Mouse (Mus musculus) midbrain, embryonic 16.5 days (tissue): Measurements from ENCODE around the gene Rln3. TPM values are rescaled to one million over a fixed set of nuclear protein-coding genes. Genes with fewer than 3 reads are reported as not detected.
A peak's percentile ranks its signal among the peaks of the same experiment; 100 is the strongest.

ENCODE experiments used
- ATAC-seq: fragments of 200-750 bp; cut with Nextera tagmentation; 2 replicates; pipeline ENCODE4 v1.8.0; 2017; ENCODE audit warnings: moderate TSS enrichment
- H3K27ac ChIP-seq: fragments of 300-500 bp; sonication (generic); 2 replicates; pipeline ENCODE4 v1.5.1; 2014; ENCODE audit warnings: mild to moderate bottlenecking, low read length, mixed read lengths
- H3K27me3 ChIP-seq: fragments of 300-500 bp; sonication (generic); 2 replicates; pipeline ENCODE4 v1.6.1; 2014; ENCODE audit warnings: low read depth, low read length, mixed read lengths; ENCODE audit not compliant: control insufficient read depth, insufficient read depth
- H3K36me3 ChIP-seq: fragments of 300-500 bp; sonication (generic); 2 replicates; pipeline ENCODE4 v1.6.1; 2014; ENCODE audit warnings: mild to moderate bottlenecking, low read length, moderate library complexity, mixed read lengths; ENCODE audit not compliant: control insufficient read depth, insufficient read depth
- H3K4me1 ChIP-seq: fragments of 300-500 bp; sonication (generic); 2 replicates; pipeline ENCODE4 v1.6.1; 2014; ENCODE audit warnings: mild to moderate bottlenecking, low read length, mixed read lengths; ENCODE audit not compliant: control insufficient read depth, insufficient read depth
- H3K4me2 ChIP-seq: fragments of 300-500 bp; sonication (generic); 2 replicates; pipeline ENCODE4 v1.6.1; 2014; ENCODE audit warnings: mild to moderate bottlenecking, low read length, mixed read lengths
- H3K4me3 ChIP-seq: fragments of 300-500 bp; sonication (generic); 2 replicates; pipeline ENCODE4 v1.5.1; 2014; ENCODE audit warnings: low read depth, mild to moderate bottlenecking, low read length, moderate library complexity, mixed read lengths
- H3K9ac ChIP-seq: fragments of 300-500 bp; sonication (generic); 2 replicates; pipeline ENCODE4 v1.6.1; 2014; ENCODE audit warnings: low read depth, low read length, mixed read lengths
- H3K9me3 ChIP-seq: fragments of 300-500 bp; sonication (generic); replicated peaks from 2 replicates; pipeline ENCODE4 v1.6.1; 2014; ENCODE audit warnings: mild to moderate bottlenecking, low read length, mixed read lengths; ENCODE audit not compliant: control insufficient read depth, poor library complexity, severe bottlenecking
- WGBS: fragments of 180-500 bp; shearing (Covaris S2); extraction: QIAGEN DNeasy Blood & Tissue Kit; methylation state at CpG from one replicate; pipeline ENCODE4 v1.1.7; 2014; 5-methylcytosine and 5-hydroxymethylcytosine counted together
- polyA plus RNA-seq: library from polyadenylated mRNA; unstranded; fragments of >200 nt; fragmentation: Nextera tagmentation; extraction: Ambion mirVana; gene quantifications from 2 replicates; pipeline ENCODE4 v1.2.1, GENCODE M21; 2015

Rln3 gene
- polyA plus RNA-seq, 1 experiment from 2014 or later = 1.9 TPM

- peak overlapping the region; percentile 64 for H3K4me3 ChIP-seq
- H3K4me1 ChIP-seq = peaks cover 5% of the 10 kb centered on the region; the same call in 1 of the 2 replicates
- 0 out of 2 replicates have a peak, but pooled peaks cover 3% of the 10 kb centered on the region for H3K36me3 ChIP-seq
- peak overlapping the region; percentile 97 for H3K4me2 ChIP-seq
- H3K27ac ChIP-seq = peak overlapping the region; percentile 60
- peak; percentile 81 for ATAC-seq
- 1% methylated on average over 30 of the region's 30 CpGs for WGBS
- H3K9me3 ChIP-seq = no peaks in the 10 kb centered on the region
- H3K9ac ChIP-seq = peak overlapping the region; percentile 87
- peaks cover 12% of the 10 kb centered on the region; the same call in 1 of the 2 replicates for H3K27me3 ChIP-seq
These were observed 40.1 kb downstream of the Rln3 start for GRCm38 (mm10) chr8:84004533-84005201.

DNA sequence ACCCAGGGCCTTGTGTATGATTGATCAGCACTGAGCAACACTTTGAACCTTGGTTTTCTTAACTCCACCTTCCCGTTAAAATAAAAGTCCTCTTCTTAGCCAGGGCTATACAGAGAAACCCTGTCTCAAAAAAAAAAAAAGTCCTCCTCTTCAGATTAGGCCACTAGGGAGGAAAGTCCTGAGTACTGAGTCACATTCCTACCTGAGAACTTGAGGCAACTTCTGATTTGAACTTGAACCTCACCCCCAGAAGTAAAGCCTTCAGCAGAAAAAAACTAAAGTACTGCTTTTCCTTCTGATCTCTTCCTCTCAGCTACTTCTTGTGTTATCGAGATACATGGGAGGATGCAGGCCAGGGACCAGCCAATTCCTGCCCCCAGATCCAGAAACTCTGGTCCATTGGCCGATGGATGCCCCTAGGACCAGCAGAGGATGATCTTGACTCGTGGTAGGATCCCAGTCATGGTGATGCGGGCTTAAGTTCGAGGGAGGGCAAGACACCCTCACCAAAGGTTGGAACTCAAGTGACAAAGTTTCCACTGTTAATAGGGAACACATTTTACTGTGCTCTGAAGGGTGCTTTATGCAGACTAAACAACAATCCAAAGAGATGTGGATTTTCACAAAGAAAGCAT lies 41.1 kb downstream of the Rln3 start:
- Histone ChIP-seq H3K9ac (peak overlapping the region; percentile 87; the same call in 1 of the 2 replicates), H3K4me2 (peak overlapping the region; percentile 97), H3K27me3 (peaks cover 12% of the 10 kb centered on the region; the same call in 1 of the 2 replicates), H3K9me3 (no peaks in the 10 kb centered on the region), H3K36me3 (0 out of 2 replicates have a peak, but pooled peaks cover 3% of the 10 kb centered on the region), H3K4me3 (peak overlapping the region; percentile 64), H3K27ac (no peak overlapping the region), H3K4me1 (peaks cover 13% of the 10 kb centered on the region)
- no peak for ATAC-seq
- 73% methylated on average over 6 of the region's 6 CpGs for WGBS

DNA sequence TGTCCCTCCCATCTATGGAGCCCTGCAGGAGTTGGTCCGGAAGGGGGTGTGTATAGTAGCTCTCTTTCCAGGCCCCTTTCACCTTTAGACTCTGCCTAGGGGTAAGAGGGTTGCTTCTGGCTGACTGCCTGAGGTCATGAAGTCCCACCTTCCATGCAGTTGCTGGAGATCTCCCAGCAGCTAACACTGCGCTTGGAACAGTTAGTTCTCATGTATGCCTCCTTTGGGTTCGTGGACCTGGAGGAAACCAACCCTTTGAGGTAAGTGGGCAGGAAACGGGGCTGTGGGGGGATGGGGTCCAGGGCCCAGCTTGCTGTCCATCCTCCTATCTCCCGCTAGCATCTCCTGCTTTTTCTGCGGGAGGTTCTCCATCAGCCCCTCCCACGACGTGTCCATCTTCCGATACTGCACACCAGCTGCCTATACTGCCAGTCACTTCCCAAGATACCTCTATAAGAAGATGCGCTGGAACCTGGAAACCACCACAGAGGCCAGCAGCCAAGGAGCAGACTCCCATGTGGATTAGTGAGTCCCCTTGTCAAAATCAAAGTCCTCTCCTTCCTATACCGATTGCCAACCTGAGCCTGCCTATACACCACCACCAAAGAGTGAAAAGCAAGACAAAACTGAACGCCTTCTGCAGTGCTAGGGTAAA lies 41.7 kb downstream of the Rln3 start:
- no peaks in the 10 kb centered on the region for H3K9me3 ChIP-seq
- 47% methylated on average over 12 of the region's 12 CpGs for WGBS
- no peak overlapping the region for H3K4me2 ChIP-seq
- peaks cover 15% of the 10 kb centered on the region for H3K4me1 ChIP-seq
- 0 out of 2 replicates have a peak, but pooled peaks cover 3% of the 10 kb centered on the region for H3K36me3 ChIP-seq
- ATAC-seq = no peak
- H3K4me3 ChIP-seq = no peak overlapping the region
- peaks cover 12% of the 10 kb centered on the region; the same call in 1 of the 2 replicates for H3K27me3 ChIP-seq
- no peak overlapping the region for H3K27ac ChIP-seq
- 0 out of 2 replicates have a peak overlapping the region, but pooled peaks have one; percentile 6 for H3K9ac ChIP-seq

DNA sequence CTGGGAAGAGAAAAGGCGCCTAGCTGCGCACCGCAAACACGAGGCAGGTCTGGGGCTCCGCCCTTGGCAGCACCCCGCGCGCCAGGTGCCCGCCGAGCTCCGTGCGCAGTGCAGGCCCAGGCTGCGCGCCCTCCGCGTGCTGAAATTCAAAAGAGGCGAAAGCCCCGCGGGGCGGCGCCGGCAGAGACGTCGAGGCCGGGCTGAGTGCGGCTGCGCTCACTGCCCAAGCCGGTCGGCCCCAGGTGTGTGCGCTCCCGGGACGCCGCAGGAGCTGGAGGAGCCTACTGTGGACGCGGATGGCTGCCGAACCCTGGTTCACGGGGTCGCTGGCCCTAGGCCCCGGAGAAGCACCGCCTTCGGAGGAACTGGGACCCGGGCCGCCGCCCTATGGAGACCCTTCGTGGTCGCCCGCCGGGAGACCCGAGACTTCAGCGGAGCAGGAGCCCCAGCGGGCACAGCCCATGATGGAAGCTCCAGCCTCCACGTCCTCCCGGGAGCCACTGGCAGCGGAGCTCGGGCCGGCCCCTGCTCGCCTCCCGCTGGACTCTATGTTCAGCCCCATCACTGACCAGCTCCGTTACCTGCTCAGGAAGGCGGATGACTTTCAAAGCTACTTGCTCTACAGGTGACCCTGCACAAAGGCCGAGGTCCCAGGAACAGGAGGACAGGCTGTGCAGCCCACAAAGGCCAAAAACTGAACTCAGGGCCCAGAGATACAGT lies 43.4 kb downstream of the Rln3 start, which contains the start of gene 1700067K01Rik:
TSS of gene 1700067K01Rik (plus strand) at position 222 of the 720 bp plus-strand sequence.
- 20% methylated on average over 60 of the region's 61 CpGs for whole genome bisulfite sequencing
- peak within 1 kb of the TSS; percentile 16; the same call in 1 of the 2 replicates for H3K4me2 ChIP-seq
- H3K36me3 ChIP-seq = 0 out of 2 replicates have a peak, but pooled peaks cover 3% of the 10 kb centered on the region
- peaks cover 12% of the 10 kb centered on the region; the same call in 1 of the 2 replicates for H3K27me3 ChIP-seq
- ATAC-seq = no peak
- H3K9me3 ChIP-seq = no peaks in the 10 kb centered on the region
- H3K4me3 ChIP-seq = no peak within 1 kb of the TSS
- H3K9ac ChIP-seq = peak within 1 kb of the TSS; percentile 41
- peaks cover 16% of the 10 kb centered on the region for H3K4me1 ChIP-seq
- no peak within 1 kb of the TSS for H3K27ac ChIP-seq

GRCm38 (mm10) chr8:83999825-84000224 lies 45.0 kb downstream of the Rln3 start:
- peaks cover 12% of the 10 kb centered on the region; the same call in 1 of the 2 replicates for H3K27me3 ChIP-seq
- peaks cover 19% of the 10 kb centered on the region for H3K4me1 ChIP-seq
- H3K9ac ChIP-seq = no peak overlapping the region
- ATAC-seq = no peak
- H3K27ac ChIP-seq = no peak overlapping the region
- WGBS = 96% methylated on average over 2 of the region's 2 CpGs
- no peak overlapping the region for H3K4me2 ChIP-seq
- H3K9me3 ChIP-seq = no peaks in the 10 kb centered on the region
- H3K36me3 ChIP-seq = 0 out of 2 replicates have a peak, but pooled peaks cover 3% of the 10 kb centered on the region
- H3K4me3 ChIP-seq = no peak overlapping the region

DNA sequence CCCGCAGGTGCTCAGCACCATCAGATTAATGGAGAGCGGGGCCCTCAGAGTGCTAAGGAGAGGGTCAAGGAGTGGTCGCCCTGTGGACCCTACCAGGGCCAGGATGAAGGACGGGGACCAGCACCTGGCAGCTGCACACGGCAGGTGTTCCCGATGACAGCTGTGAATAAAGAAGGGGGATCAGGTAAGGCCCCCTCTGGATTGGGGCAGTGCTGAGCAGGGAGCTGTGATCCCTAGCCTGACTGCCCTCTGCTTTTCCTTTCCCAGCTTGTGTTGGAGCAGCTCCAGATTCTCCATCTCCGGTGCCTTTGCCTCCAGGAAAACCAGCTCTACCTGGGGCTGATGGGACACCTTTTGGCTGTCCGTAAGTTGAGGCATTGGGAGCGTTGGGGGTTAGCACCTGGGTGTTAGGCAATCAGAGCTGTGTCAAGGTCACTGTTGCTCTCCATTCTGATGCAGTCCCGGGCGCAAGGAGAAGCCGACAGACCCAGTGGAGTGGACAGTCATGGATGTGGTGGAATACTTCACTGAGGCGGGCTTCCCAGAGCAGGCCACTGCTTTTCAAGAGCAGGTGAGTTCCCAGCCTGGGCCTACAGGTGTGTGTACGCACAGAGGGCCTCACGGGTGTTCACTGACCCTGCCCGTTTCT lies 45.6 kb downstream of the Rln3 start:
- H3K27ac ChIP-seq = no peak overlapping the region
- H3K4me1 ChIP-seq = peaks cover 19% of the 10 kb centered on the region
- 68% methylated on average over 16 of the region's 16 CpGs for WGBS
- peak overlapping the region; percentile 89 for H3K4me2 ChIP-seq
- no peaks in the 10 kb centered on the region for H3K9me3 ChIP-seq
- H3K36me3 ChIP-seq = 0 out of 2 replicates have a peak, but pooled peaks cover 3% of the 10 kb centered on the region
- H3K27me3 ChIP-seq = peaks cover 12% of the 10 kb centered on the region; the same call in 1 of the 2 replicates
- H3K9ac ChIP-seq = peak overlapping the region; percentile 46; the same call in 1 of the 2 replicates
- no peak for ATAC-seq
- peak overlapping the region; percentile 77 for H3K4me3 ChIP-seq

DNA sequence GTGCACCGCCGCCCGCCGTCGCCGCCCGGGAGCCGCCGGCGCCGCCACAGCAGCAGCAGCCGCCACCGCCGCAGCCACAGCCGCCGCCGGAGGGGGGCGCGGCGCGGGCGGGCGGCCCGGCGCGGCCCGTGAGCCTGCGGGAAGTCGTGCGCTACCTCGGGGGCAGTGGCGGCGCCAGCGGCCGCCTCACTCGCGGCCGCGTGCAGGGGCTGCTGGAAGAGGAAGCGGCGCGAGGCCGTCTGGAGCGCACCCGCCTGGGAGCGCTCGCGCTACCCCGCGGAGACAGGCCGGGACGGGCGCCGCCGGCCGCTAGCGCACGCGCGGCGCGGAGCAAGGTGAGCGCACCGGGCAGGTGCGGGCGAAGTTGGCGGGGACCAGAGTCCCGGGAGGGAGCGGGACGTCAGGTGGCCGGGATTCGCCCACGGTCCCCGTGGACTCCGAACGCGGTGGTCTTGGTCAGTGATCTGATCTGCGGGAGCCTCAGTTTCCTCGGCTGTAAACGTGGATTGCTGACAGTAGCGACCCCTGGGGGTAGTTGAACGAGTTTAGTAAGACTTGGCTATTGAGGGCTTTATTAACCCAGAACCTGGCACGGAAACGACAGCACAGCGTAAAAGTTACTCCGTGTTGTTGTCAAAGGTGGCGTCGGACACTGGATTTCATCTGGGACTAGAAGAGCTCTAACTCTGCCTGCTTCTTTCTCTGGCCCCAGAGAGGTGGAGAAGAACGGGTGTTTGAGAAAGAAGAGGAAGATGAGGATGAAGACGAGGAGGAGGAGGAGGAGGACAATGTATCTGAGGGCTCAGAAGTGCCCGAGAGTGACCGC lies 46.4 kb downstream of the Rln3 start:
- Histone ChIP-seq H3K4me1 (peaks cover 19% of the 10 kb centered on the region), H3K4me3 (peak overlapping the region; percentile 77), H3K27me3 (peaks cover 12% of the 10 kb centered on the region; the same call in 1 of the 2 replicates), H3K27ac (peak overlapping the region; percentile 79), H3K4me2 (peak overlapping the region; percentile 89), H3K9ac (peak overlapping the region; percentile 80), H3K36me3 (0 out of 2 replicates have a peak, but pooled peaks cover 3% of the 10 kb centered on the region), H3K9me3 (no peaks in the 10 kb centered on the region)
- WGBS = 1% methylated on average over 57 of the region's 92 CpGs
- peak; percentile 8; the same call in 1 of the 2 replicates for ATAC-seq
